Mouse (Mus musculus) myocyte (in vitro differentiated cells): Measurements from ENCODE around the gene Gnao1. TPM values are rescaled to one million over a fixed set of nuclear protein-coding genes. Genes with fewer than 3 reads are reported as not detected.

ENCODE experiments used
- H3K27me3 ChIP-seq: one replicate; pipeline ENCODE4 v1.6.1; 2011; ENCODE audit not compliant: control insufficient read depth, insufficient read depth, insufficient read length
- H3K36me3 ChIP-seq: one replicate; pipeline ENCODE4 v1.6.1; 2011; ENCODE audit not compliant: control insufficient read depth, insufficient read depth
- H3K4me2 ChIP-seq: one replicate; pipeline ENCODE4 v1.6.1; 2011; ENCODE audit warnings: low read depth, control low read depth
- H3K4me3 ChIP-seq: one replicate; pipeline ENCODE4 v1.5.1; 2011; ENCODE audit warnings: mild to moderate bottlenecking, control low read depth, moderate library complexity
- H3K79me2 ChIP-seq: one replicate; pipeline ENCODE4 v1.6.1; 2011; ENCODE audit not compliant: control insufficient read depth, insufficient read depth
- H3ac ChIP-seq: one replicate; pipeline ENCODE4 v1.6.1; 2011; ENCODE audit not compliant: control insufficient read depth, insufficient read length
- CEBPB ChIP-seq: IDR thresholded peaks from 2 replicates; pipeline ENCODE4 v1.6.1; 2011; ENCODE audit warnings: mild to moderate bottlenecking, moderate library complexity; ENCODE audit not compliant: poor library complexity, insufficient read depth, severe bottlenecking
- E2F4 ChIP-seq: IDR thresholded peaks from one replicate; pipeline ENCODE4 v1.6.1; 2011; ENCODE audit warnings: mild to moderate bottlenecking, control low read depth, moderate library complexity; ENCODE audit not compliant: insufficient read depth
- MAX ChIP-seq: IDR thresholded peaks from one replicate; pipeline ENCODE4 v1.6.1; 2011; ENCODE audit warnings: low read depth, mild to moderate bottlenecking, control low read depth
- MYOD1 ChIP-seq, 3 experiments: IDR thresholded peaks; one replicate each; pipeline ENCODE4 v1.6.1; 2011; ENCODE audit warnings: control low read depth in 2 of 3, low read depth in 2 of 3, mild to moderate bottlenecking in 2 of 3, moderate library complexity in 1 of 3; ENCODE audit not compliant: insufficient read length in 2 of 3, control insufficient read depth in 1 of 3
- MYOG ChIP-seq, 3 experiments: IDR thresholded peaks; one replicate each; pipeline ENCODE4 v1.6.1; 2011; ENCODE audit warnings: control low read depth in 2 of 3, low read depth in 2 of 3, mild to moderate bottlenecking in 2 of 3; ENCODE audit not compliant: insufficient read length in 2 of 3, control insufficient read depth in 1 of 3, insufficient read depth in 1 of 3
- POLR2A ChIP-seq: IDR thresholded peaks from one replicate; pipeline ENCODE4 v1.6.1; 2011; ENCODE audit warnings: low read depth, mild to moderate bottlenecking, control low read depth, moderate library complexity; ENCODE audit not compliant: insufficient read length
- POLR2AphosphoS2 ChIP-seq: IDR thresholded peaks from one replicate; pipeline ENCODE4 v1.6.1; 2011; ENCODE audit warnings: low read depth, control low read depth; ENCODE audit not compliant: insufficient read length
- REST ChIP-seq: IDR thresholded peaks from one replicate; pipeline ENCODE4 v1.6.1; 2011; ENCODE audit warnings: mild to moderate bottlenecking, control low read depth, moderate library complexity; ENCODE audit not compliant: insufficient read depth, insufficient read length
- SRF ChIP-seq: IDR thresholded peaks from one replicate; pipeline ENCODE4 v1.6.1; 2011; ENCODE audit warnings: low read depth; ENCODE audit not compliant: control insufficient read depth, insufficient read length
- TCF12 ChIP-seq: IDR thresholded peaks from one replicate; pipeline ENCODE4 v1.6.1; 2011; ENCODE audit warnings: mild to moderate bottlenecking, control low read depth; ENCODE audit not compliant: poor library complexity, insufficient read depth, severe bottlenecking
- TCF3 ChIP-seq: IDR thresholded peaks from one replicate; pipeline ENCODE4 v1.6.1; 2011; ENCODE audit warnings: low read depth, control low read depth; ENCODE audit not compliant: insufficient read length
- USF1 ChIP-seq: IDR thresholded peaks from one replicate; pipeline ENCODE4 v1.6.1; 2011; ENCODE audit warnings: low read depth, mild to moderate bottlenecking, control low read depth, moderate library complexity
- polyA plus RNA-seq: library from polyadenylated mRNA; unstranded; fragments of >200 nt; fragmentation: generic; extraction: Trizol; gene quantifications from one replicate; pipeline ENCODE4 v1.2.1, GENCODE M21; 2012; ENCODE audit warnings: missing spikeins

Gene Gnao1
- polyA plus RNA-seq, 1 experiment = 31.8 TPM

- H3K27me3 ChIP-seq = no peaks in the 10 kb centered on the region
- TF ChIP-seq USF1 (no peak), TCF3 (no peak), REST (no peak), E2F4 (no peak), SRF (no peak), MYOD1 (IDR thresholded peaks at IDR 0.05; ENCODE audit: control insufficient read depth in 1 of 3, insufficient read length in 2 of 3, low read depth in 2 of 3) (no peak), MAX (no peak), TCF12 (no peak)
- H3K79me2 ChIP-seq = no peaks in the 10 kb centered on the region
- no peak overlapping the region for H3ac ChIP-seq
- H3K4me2 ChIP-seq = no peak overlapping the region
- H3K36me3 ChIP-seq = peaks cover 54% of the 10 kb centered on the region
- H3K4me3 ChIP-seq = no peak overlapping the region
Observed at GRCm38 (mm10) chr8:93974602-93975186, 164.9 kb downstream of the Gnao1 start.

- Histone ChIP-seq H3K79me2 (no peaks in the 10 kb centered on the region), H3K36me3 (peaks cover 60% of the 10 kb centered on the region), H3K4me2 (no peak overlapping the region), H3K4me3 (no peak overlapping the region), H3ac (no peak overlapping the region), H3K27me3 (no peaks in the 10 kb centered on the region)
- no peak for TF ChIP-seq SRF
- TF ChIP-seq MYOD1 (IDR thresholded peaks at IDR 0.05; ENCODE audit: control insufficient read depth in 1 of 3, insufficient read length in 2 of 3, low read depth in 2 of 3) = no peak
- TF ChIP-seq TCF12 = no peak
- TF ChIP-seq POLR2AphosphoS2 = no peak
- no peak for TF ChIP-seq REST
- TF ChIP-seq TCF3 = no peak
- TF ChIP-seq POLR2A = no peak
- TF ChIP-seq MYOG (IDR thresholded peaks at IDR 0.05; ENCODE audit: control insufficient read depth in 1 of 3, insufficient read depth in 1 of 3, insufficient read length in 2 of 3, low read depth in 2 of 3) = no peak
- no peak for TF ChIP-seq E2F4
- TF ChIP-seq CEBPB = no peak
- no peak for TF ChIP-seq MAX
- TF ChIP-seq USF1 = no peak
Observed at GRCm38 (mm10) chr8:93975358-93975757, 165.6 kb downstream of the Gnao1 start.

DNA sequence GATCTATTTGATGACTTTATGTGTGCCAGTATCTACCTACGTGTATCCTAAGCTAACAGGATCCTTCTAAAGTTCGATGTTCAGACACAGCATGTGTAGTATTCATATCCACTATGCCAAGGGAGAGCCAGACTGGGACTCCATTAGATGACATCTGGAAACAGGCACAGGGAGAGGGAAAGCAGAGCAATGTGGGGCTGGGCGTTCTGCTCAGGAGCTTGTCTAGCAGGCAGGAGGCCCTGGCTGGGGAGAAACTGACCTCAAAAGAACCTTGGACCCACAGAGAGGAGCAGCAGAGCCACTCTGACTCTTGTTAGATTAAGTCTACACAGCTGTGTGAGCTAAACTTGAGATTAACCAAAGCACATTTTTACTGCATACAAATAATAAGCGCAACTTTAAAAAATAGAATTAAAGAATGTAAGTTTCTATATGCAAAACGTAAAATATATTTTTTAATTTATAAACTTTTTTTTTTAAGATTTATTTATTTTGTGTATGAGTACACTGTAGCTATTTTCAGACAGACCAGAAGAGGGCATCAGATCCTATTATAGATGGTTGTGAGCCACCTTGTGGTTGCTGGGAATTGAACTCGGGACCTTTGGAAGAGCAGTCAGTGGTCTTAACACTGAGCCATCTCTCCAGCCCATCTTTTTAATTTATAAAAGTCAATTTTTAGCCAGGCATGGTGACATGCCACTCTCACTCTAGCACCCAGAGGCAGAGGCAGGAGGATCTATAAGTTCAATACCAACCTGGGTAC is 166.9 kb downstream of the Gnao1 start:
- H3ac ChIP-seq = no peak overlapping the region
- H3K36me3 ChIP-seq = peaks cover 69% of the 10 kb centered on the region
- H3K4me3 ChIP-seq = no peak overlapping the region
- H3K79me2 ChIP-seq = no peaks in the 10 kb centered on the region
- TF ChIP-seq SRF (no peak), CEBPB (no peak), USF1 (no peak), POLR2AphosphoS2 (no peak), TCF12 (no peak), MAX (no peak), POLR2A (no peak), MYOD1 (IDR thresholded peaks at IDR 0.05; ENCODE audit: control insufficient read depth in 1 of 3, insufficient read length in 2 of 3, low read depth in 2 of 3) (no peak), MYOG (IDR thresholded peaks at IDR 0.05; ENCODE audit: control insufficient read depth in 1 of 3, insufficient read depth in 1 of 3, insufficient read length in 2 of 3, low read depth in 2 of 3) (no peak), REST (no peak), E2F4 (no peak), TCF3 (no peak)
- H3K27me3 ChIP-seq = no peaks in the 10 kb centered on the region
- H3K4me2 ChIP-seq = no peak overlapping the region

DNA sequence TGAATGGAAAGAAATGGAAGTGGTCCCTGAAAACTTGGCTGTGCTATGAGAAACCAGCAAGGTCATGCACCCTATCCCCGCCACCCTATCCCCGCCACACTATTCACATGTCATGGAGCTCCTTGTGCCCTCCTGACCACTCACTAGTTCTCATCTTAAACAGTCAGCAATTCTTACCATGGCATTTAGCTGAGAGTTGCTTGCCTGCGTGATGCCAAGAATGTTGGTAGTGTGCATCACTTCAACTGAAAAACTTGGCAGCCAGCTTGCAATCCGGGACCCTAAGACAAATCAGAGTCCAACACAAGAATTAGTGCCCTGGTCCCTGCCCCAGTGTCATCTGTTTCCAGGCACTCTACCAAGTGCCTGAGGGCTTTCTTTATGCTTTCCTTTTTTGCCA is 170.4 kb downstream of the Gnao1 start:
- H3ac ChIP-seq = no peak overlapping the region
- H3K36me3 ChIP-seq = peaks cover 67% of the 10 kb centered on the region
- no peak overlapping the region for H3K4me3 ChIP-seq
- H3K4me2 ChIP-seq = no peak overlapping the region
- H3K79me2 ChIP-seq = no peaks in the 10 kb centered on the region
- H3K27me3 ChIP-seq = no peaks in the 10 kb centered on the region
- TF ChIP-seq USF1 = no peak
- no peak for TF ChIP-seq TCF12
- TF ChIP-seq CEBPB = no peak
- no peak for TF ChIP-seq MYOG (IDR thresholded peaks at IDR 0.05; ENCODE audit: control insufficient read depth in 1 of 3, insufficient read depth in 1 of 3, insufficient read length in 2 of 3, low read depth in 2 of 3)
- TF ChIP-seq MYOD1 (IDR thresholded peaks at IDR 0.05; ENCODE audit: control insufficient read depth in 1 of 3, insufficient read length in 2 of 3, low read depth in 2 of 3) = no peak
- no peak for TF ChIP-seq E2F4
- TF ChIP-seq MAX = no peak
- no peak for TF ChIP-seq REST
- TF ChIP-seq TCF3 = no peak
- no peak for TF ChIP-seq POLR2AphosphoS2
- no peak for TF ChIP-seq POLR2A
- TF ChIP-seq SRF = no peak
